Mouse (Mus musculus) spleen, postnatal 14 days (tissue): ENCODE measurements around the gene Adamts8.
A peak's percentile ranks its signal among the peaks of the same experiment; 100 is the strongest.

Experiments
- DNase-seq, 2 experiments: peaks; one replicate each; pipeline ENCODE4 v3.0.0; 2021 to 2022; ENCODE audit warnings: low spot score in 2 of 2

Gene Adamts8

DNA sequence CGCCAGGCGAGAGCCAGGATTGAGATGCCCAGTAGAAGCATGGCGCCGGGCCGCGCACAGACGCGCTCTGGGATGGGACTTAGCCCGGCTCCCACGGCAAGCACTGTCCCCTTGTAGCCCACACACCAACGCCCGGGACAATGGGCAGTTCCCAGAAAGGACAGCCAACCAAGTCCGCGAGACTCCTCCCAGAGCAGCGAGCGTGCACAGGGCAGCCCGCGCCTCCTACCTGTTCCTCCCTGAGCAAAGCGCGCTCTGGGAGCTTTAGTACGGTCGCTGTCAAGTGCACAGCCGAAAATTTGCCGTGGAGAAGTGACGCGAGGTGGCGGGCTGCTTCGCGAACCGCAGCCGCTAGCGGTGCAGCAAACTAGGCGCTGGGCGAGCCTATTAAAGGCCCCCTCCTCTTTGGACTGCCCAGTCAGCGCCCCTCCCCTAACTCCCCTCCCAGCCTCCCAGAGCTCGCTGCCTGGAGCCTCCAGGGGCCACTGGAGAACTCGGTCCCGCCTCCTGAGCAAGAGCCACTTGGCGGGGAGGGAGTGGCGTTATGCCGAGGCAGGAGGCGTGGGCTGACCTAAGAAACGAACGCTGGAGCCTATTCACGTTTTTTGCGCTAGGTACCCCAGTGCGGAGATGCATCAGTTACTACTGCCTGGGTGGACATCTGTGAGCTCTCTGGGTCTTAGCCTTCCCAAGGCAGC is 20.0 kb upstream of the Adamts8 start, which contains the start of gene Adamts15:
Adamts15 (minus strand) TSS at position 256 of the 698 bp plus-strand sequence.
- no peak for DNase-seq

DNA sequence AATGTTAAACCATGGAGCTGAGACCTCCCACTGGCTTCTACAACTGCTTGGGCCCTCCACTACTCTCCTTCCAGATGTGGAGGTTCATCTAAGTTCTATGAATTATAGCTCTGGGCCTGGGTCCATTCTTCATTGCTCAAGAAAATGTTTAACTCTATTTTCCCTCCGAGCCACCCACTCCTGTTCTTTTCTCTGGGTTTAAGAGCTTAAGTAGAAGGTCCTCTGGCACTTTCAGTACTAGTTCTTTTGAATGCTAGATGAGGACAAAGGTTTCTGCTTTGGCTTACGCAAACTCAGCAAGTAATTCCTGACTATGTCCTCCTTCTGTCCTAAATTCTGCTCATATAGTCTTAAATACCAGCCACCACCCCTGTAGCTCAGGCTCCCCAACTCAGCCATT is 13.6 kb upstream of the Adamts8 start:
- DNase-seq = no peak

DNA sequence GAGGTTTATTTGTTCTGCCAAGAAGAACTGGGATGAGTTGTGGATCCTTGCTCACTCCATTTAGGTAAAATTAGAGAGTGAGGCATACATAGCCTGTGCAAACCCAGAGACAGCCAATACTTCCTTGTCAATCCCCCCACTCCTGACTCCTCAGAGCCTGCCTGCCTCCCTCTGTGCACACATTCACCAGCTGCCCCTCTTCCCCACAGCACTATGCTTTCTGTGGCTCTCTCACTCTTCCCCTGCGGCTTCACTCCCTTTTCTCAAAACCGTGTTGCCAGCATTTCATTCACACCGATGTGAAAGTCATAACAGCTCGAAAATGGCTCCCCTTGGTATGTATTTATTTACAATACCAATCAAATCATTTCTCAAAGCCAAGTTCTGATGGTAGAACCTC is 10.0 kb upstream of the Adamts8 start:
- DNase-seq = no peak

DNA sequence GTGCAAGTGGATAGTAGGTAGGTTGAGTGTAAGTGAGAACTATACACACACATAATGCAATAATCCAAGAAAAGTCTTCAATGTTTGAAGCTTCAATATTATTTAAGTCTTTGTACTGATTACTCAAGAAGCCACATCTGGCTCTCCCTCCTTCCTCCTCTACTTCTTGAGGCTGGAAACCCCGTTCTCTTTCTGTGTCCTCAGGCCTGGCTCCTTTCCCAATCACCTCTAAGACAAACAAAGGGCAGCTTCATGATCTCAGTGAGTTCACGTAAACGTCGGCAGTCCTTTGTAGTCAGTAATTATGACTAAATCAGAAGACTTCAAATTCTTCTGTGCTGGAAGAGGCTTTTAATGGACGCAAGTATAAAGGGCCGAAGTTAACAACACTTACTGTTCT is 7.5 kb upstream of the Adamts8 start:
- no peak for DNase-seq

DNA sequence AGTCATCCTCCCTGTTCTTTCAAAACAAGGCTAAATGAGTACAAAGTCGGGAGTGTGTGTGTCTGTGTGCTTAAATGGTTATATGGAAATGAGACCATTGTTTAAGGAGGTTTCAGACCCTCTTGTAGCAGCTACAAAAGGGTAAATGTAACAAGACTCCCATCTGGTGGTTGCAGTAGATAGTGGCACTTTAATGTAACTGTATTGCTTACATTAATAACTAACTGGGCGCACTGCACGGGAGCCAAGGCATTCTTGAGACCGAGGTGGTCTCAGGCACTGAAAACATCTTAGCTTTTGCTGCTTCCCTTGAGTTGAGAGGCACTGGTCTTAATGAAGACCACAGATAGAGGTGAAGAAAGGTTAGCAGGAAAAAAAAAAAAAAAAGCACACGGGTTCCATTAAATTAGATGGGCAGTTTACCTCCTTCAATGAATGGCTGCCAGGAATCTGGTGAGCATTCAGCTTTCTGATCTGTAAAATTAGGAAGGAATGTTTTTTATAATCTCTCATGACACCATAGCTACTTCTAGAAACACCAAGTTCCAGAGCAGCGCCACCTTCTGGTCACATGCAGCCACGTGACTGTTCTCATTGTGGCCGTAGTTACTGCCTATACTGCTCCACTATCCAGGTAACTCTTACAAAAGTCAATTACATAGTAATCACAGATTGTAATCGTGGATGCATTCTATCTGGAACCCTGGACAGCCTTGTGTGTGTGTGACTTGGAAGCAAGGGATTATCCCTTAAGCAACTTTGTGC is 5.5 kb upstream of the Adamts8 start:
- no peak for DNase-seq

DNA sequence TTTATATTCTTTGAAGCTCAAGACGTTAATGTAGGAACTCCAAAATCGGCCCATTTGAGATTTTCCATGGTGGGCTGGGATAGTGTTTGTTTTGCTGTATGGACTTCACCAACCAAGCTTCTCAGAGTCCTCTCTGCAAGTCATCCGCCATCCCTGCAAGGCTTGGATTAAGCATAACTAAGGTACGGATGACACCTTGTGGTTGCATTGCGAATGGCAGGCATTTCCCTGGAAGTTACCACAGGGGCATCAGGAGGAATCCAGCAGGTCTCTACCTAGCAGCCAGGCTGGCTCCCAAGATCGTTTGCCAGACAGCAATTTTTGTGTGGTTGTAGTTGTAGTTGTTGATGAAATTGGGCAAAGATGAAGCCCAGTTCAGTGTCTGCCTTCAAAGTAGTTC is 2.0 kb upstream of the Adamts8 start:
- peak in 1 of 2 experiments; percentile 45 for DNase-seq

DNA sequence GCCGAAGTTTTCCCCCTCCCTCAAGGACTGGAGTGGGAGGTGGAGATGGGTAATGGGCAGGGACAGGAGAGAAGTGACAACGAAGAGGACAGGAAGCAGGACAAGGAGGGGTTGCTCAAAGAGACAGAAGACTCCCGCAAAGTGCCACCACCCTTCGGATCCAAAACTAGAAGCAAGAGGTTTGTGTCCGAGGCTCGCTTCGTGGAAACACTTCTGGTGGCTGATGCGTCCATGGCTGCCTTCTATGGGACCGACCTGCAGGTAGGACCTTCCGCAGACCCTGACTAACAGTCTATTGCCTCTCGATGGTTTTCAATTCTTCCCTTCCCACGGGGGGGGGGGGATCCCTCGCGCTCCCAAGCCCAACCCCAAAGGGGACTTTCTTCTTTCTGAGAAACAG is 979 bp downstream of the Adamts8 start:
- DNase-seq = no peak

DNA sequence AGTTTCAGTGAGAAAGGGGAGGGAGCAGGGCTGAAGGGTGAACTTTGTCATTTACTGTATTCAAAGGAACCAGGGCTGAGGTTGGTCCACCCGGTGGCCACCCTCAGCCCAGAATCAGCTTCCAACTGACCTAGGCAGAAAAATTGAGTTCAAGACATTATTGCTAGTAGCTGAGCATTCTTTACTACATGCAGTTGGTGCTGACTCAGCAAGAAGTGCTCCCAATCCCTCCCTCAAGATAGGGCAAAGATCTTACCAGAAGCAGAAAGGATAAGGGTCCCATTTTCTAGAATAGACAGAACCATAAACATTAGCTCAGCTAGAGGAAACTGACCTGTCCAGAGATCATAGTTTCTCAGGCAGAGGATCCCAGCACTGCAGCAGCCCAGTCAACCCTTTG is 1.9 kb downstream of the Adamts8 start:
- no peak for DNase-seq

DNA sequence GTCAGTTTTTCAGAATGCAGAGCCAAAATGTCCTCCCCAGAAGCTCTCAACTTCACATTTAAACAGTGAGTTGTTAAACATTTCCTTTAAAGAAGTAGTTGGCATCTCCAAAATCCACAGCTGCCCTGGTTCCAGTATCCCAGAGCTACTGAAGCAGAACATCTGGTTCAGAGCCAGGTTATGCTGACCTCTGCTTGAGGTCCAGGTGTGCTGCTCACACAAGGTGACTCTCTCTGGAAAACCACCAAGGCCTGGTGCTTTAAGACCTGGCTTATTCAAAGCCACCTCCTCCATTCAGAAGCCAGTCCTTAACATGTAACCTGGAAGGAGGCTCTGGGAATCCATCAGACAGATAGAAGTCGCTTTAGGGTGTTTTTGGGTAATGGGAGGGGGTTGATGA is 2.9 kb downstream of the Adamts8 start:
- DNase-seq = no peak

DNA sequence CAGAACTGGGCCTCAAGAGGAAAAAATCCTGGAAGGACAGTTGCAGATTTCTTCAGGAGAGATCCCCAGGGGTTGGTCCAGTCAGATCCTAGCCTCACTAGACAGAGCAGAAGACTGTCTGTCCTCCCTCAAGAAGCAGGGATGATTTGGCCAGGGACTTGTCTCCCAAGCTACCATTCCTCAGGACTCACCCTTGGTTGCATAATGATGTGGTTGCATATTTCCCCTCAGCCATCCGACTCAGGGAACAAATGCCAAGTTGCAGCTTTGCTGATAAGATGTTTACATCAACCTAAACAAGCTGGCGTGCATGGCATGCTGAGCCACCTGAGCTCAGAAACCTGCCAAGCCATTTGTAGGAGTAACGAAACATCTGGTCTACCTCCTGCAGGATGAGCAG is 7.1 kb downstream of the Adamts8 start:
- no peak for DNase-seq

DNA sequence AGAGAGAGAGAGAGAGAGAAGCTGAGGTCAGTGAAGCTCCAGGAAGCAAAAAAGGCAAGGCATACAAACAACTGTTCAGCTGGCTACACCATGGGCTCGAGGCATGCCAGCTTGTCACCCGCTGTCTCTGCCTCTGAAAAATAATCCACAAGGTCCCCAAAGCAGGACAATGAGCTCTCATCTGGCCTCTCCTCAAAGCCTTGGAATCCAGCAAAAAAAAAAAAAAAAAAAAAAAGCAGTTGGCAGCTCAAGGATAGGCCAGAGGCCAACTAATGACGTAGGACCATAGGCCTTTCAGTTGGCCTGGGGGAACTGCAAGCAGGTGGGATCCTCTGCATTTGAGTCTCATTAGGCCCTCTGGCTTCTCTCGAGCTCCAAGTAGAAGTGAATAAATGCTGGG is 7.6 kb downstream of the Adamts8 start:
- no peak for DNase-seq

DNA sequence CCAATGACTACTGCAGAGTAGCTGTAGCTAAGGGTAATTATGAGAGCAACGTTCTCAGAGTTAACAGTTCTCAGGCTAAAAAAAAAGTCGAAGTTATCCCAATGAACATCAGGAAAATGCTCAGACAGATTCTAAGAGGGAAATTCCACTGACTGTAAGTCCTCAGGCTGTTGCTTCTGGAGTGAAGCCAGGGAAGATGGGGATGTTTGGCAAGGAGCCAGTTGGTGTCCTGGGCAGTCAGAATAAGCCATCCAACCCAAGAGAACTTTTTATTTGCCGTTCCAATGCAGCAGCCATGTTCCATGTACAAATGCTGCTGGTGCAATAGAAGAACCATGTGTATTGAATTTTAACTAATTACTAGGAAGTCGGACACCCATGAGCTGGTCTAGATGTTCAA is 8.2 kb downstream of the Adamts8 start:
- no peak for DNase-seq

DNA sequence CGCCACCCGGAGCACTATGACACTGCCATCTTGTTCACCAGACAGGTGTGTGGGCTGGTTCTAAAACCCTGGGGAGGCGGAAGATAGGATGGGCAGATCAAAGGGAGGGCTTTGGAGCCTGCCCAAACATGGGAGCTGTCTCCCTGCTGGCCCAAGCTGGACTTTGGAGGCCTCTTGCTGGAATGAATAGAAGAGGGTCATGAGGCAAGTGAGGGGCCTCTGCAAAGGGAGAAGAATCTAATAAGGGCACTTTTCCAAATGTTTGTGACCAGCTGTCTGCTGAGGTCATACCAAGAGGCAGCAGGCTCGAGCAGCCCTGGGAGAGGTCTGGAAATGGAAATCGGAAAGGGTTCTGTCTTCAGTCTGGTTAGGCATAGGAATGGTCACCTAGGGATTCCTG is 9.1 kb downstream of the Adamts8 start:
- no peak for DNase-seq

DNA sequence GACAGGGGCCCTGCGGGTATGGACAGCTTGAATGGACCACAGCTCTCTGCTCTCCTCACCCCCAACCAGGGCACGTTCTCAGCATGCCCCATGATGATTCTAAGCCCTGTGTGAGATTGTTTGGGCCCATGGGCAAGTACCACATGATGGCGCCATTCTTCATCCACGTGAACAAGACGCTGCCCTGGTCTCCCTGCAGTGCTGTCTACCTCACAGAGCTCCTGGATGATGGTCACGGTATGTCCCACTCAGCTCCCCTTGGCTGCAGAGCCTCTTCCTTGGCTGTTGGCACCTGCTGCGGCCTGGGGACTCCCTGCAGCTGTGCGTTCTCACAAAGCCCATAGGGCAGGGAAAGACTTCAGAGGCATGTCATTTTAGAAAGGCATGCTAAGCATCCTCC is 10.9 kb downstream of the Adamts8 start:
- DNase-seq = no peak

DNA sequence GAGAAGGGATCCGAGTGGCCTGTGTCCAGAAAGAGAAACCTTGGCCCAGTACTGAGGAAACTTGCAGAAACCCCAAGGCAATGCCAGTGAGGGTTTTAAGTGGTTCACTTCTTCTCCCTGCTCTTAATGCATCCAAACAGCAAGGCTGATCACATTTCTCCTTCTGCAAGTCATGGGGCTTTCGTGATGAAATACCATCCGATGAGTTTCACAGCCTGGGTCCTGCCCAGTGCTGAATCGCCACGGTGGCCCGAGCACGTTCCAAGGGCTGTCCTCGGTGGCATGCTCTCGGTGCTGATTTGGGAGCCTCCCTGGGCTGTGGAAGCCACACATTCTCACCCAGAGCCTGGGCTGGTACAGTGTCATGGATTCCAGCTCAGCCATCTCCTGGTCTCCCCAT is 12.9 kb downstream of the Adamts8 start:
- no peak for DNase-seq

DNA sequence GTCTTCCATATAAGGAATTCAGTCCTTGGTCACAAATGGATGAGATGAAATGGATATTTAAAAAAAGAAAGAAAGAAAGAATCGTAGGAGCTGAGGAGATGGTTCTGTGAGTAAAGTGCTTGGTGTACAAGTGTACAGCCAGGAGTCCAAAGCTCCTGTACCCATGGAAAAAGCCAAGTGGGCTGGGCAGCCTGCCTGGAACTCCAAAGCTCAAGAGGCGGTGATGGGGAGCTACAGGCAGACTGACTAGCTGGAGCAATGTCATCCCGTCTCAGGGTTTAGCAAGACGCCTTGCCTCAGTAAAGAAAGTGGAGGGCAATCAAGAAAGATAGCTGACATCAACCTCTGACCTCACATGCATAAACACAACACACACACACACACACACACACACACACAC is 21.4 kb downstream of the Adamts8 start:
- no peak for DNase-seq

DNA sequence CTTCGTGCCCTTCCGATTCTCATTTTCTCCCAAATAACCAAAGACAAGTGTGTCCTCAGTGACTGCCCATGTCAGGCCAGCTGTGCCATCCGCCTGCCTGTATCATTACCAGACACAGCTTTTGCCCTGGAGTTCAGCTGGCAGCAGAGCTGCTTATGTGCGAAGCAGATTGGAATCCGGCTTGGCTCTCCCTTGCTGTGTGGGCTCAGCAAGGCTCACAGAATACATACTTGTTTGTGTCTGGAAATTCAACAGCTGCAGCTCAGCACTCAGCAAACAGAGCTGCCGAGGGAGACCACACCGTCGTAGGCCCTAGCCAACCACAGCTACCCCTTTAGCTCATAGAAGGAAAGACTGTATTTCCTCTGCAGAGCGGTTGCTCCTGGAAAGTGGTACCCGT is 22.3 kb downstream of the Adamts8 start:
- DNase-seq = no peak

DNA sequence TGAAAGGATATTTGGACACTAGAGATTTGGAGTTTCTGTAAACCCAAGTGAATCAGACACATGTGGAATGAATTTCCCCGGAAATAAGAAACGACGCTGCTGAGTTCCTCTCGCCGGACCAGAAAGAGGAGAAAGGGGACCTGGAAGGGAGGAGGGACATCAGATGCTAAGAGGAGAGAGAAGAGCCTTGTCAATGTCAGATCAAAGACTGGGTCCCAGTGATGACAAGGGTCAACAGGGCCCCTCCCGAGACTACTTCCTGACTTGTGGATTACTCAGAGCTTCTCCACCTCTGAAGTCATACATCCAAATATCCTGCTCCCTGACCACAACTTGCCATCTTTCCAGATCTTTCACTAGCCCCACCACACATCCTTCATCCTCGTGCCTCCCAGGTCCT is 24.5 kb downstream of the Adamts8 start:
- DNase-seq = no peak

DNA sequence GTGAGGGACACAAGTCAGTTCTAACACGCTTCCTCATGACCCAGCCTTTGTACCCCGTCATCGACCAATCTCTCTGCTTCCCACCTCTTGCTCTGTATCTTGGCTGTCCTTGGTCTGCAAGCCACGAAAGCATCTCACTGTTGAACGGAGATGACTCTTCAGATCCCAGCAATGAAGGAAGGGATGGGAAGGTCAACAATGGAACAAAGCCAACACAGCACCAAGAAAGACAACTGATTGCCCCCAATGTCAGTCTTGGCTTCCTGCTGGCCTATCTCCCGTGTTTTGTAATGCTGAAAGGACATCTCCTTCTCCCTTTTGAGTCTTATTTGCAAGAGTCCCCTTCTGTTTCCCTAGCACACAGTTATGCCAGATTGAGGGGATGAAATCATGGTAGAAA is 25.8 kb downstream of the Adamts8 start:
- DNase-seq = no peak

DNA sequence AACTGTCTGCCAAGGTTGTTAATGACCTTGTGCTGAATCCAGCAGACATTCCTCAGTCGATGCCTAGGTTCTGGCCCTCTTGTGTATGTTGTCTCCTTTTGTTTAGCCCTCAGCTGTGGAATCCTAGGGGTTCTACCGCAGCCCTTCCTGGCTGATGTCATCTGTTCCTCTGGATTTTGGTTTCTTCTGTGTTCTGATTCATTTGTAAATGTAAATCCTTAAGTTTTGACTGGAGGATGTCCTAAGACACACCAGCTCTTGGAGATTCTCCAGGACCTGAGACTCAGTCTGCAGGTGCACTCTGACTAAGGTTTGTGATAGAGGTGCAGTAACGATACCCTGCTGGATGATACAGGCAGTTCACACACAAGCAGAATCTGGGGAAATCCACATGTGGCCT is 27.6 kb downstream of the Adamts8 start:
- DNase-seq = no peak

DNA sequence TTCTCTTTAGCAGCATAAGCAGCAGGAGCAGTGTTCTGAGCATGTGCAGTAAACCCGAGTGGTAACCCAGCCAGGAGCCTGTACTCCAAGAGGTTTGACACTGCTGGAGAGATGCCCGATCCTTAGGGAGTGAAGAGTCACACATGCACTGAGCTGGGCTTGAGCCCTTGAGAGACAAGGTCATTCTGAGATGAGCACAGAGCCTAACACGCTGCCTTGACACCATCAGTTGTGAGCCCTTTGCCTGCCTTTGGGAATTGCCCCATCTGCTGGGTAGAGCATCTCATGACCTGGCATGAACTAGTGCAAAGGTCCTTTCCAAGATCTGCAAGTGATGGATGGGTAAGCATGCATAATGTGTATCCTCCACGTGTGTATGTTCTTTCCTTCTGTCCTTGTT is 29.6 kb downstream of the Adamts8 start:
- no peak for DNase-seq

DNA sequence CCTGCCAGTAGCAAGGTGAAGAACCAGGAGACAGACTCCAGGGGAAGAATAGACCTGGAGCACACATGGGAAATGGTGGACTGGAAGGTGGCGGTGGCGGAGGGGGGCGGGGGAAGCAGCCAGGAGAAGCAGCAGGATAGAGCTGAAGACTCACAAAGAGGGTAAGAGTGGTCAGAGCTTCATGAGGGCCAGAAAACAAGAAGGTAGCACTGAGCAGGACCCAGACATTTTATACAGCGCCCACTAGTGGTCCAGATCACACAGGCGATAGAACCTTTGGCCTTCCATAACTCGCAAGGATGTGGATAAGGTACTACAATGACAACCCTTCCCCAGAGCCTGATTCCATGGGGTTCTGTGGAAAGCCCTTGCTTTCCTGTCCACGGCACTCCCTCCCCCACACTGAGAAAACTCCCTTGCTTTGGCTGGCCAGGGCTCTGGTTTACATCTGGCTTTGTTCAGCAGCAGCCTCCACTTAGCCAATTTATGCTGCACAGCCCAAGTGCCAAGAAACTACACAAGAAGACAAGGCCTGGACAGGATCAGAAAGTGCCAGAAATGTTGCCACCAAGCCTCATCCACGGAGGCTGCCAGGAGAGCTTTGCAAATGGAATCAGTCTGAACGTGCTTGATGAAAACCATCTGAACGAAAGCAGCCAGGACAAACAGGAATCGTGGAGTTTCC is 34.1 kb downstream of the Adamts8 start:
- no peak for DNase-seq

DNA sequence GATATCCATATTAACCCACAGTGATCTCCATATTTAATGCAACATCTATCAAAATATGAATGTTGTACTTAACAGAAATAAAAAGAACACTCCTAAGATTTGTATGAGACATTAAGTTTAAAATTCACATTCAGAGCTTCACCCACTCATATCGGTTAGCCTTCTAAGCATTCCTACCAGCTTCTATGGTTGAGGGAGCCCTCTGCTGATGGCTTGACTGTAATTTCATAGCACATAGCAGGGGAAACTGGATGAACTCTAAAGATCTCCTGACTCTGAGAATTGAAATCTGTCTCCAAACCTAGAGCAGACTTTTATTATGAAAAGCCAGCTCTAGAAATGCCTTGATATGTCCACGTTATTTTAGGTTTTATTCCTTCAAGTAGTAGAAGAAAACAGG is 38.1 kb downstream of the Adamts8 start:
- no peak for DNase-seq
